Mouse (Mus musculus): Measurements from ENCODE around the gene Zfp771. TPM values are rescaled to one million over a fixed set of nuclear protein-coding genes. Genes with fewer than 3 reads are reported as not detected.

The Zfp771 gene
- polyA plus RNA-seq, 1 experiment, result 85.4 TPM

- peak overlapping the region; percentile 86 for H3K4me3 ChIP-seq (replicated peaks)
- H3K9me3 ChIP-seq, result peaks cover 5% of the 10 kb centered on the region; the same call in 1 of the 2 replicates
- H3K27me3 ChIP-seq (replicated peaks), result no peaks in the 10 kb centered on the region
- peaks cover 44% of the 10 kb centered on the region for H3K36me3 ChIP-seq (replicated peaks; ENCODE audit: low read length)
- TF ChIP-seq FLI1 (IDR thresholded peaks at IDR 0.05; ENCODE audit: low read length) (no peak), GATA1 (IDR thresholded peaks at IDR 0.05; ENCODE audit: borderline replicate concordance, low read length) (no peak)
- H3K4me1 ChIP-seq, result peaks cover 94% of the 10 kb centered on the region
These were observed 26.6 kb upstream of the Zfp771 start for GRCm38 (mm10) chr7:127217475-127217874.

GRCm38 (mm10) chr7:127217901-127218642 lies 26.0 kb upstream of the Zfp771 start:
- peak overlapping the region; percentile 86 for H3K4me3 ChIP-seq (replicated peaks)
- H3K36me3 ChIP-seq (replicated peaks; ENCODE audit: low read length), result peaks cover 38% of the 10 kb centered on the region
- peaks cover 5% of the 10 kb centered on the region; the same call in 1 of the 2 replicates for H3K9me3 ChIP-seq
- TF ChIP-seq GATA1 (IDR thresholded peaks at IDR 0.05; ENCODE audit: borderline replicate concordance, low read length) (no peak), FLI1 (IDR thresholded peaks at IDR 0.05; ENCODE audit: low read length) (no peak)
- no peaks in the 10 kb centered on the region for H3K27me3 ChIP-seq (replicated peaks)
- peaks cover 94% of the 10 kb centered on the region for H3K4me1 ChIP-seq

GRCm38 (mm10) chr7:127218670-127219069 lies 25.4 kb upstream of the Zfp771 start:
- no peaks in the 10 kb centered on the region for H3K27me3 ChIP-seq (replicated peaks)
- H3K36me3 ChIP-seq (replicated peaks; ENCODE audit: low read length), result peaks cover 33% of the 10 kb centered on the region
- peaks cover 94% of the 10 kb centered on the region for H3K4me1 ChIP-seq
- peak overlapping the region; percentile 86 for H3K4me3 ChIP-seq (replicated peaks)
- TF ChIP-seq FLI1 (IDR thresholded peaks at IDR 0.05; ENCODE audit: low read length), result no peak
- TF ChIP-seq GATA1 (IDR thresholded peaks at IDR 0.05; ENCODE audit: borderline replicate concordance, low read length), result no peak; the same call in 2 of the 3 replicates
- peaks cover 5% of the 10 kb centered on the region; the same call in 1 of the 2 replicates for H3K9me3 ChIP-seq

- peaks cover 93% of the 10 kb centered on the region for H3K4me1 ChIP-seq
- TF ChIP-seq GATA1 (IDR thresholded peaks at IDR 0.05; ENCODE audit: borderline replicate concordance, low read length), result no peak
- no peak for TF ChIP-seq FLI1 (IDR thresholded peaks at IDR 0.05; ENCODE audit: low read length)
- peaks cover 16% of the 10 kb centered on the region for H3K36me3 ChIP-seq (replicated peaks; ENCODE audit: low read length)
- peaks cover 5% of the 10 kb centered on the region; the same call in 1 of the 2 replicates for H3K9me3 ChIP-seq
- H3K27me3 ChIP-seq (replicated peaks), result no peaks in the 10 kb centered on the region
- H3K4me3 ChIP-seq (replicated peaks), result no peak overlapping the region
These were observed 23.6 kb upstream of the Zfp771 start for GRCm38 (mm10) chr7:127220440-127220839.

GRCm38 (mm10) chr7:127223106-127223505 lies 21.0 kb upstream of the Zfp771 start:
- Histone ChIP-seq H3K9me3 (peaks cover 5% of the 10 kb centered on the region; the same call in 1 of the 2 replicates), H3K4me1 (peaks cover 93% of the 10 kb centered on the region), H3K27me3 (replicated peaks) (no peaks in the 10 kb centered on the region), H3K36me3 (replicated peaks; ENCODE audit: low read length) (peaks cover 5% of the 10 kb centered on the region), H3K4me3 (replicated peaks) (no peak overlapping the region)
- TF ChIP-seq FLI1 (IDR thresholded peaks at IDR 0.05; ENCODE audit: low read length) (no peak), GATA1 (IDR thresholded peaks at IDR 0.05; ENCODE audit: borderline replicate concordance, low read length) (no peak)

GRCm38 (mm10) chr7:127223515-127224478 lies 20.3 kb upstream of the Zfp771 start:
- no peak for TF ChIP-seq GATA1 (IDR thresholded peaks at IDR 0.05; ENCODE audit: borderline replicate concordance, low read length)
- no peak for TF ChIP-seq FLI1 (IDR thresholded peaks at IDR 0.05; ENCODE audit: low read length)
- H3K9me3 ChIP-seq, result peaks cover 5% of the 10 kb centered on the region; the same call in 1 of the 2 replicates
- no peaks in the 10 kb centered on the region for H3K27me3 ChIP-seq (replicated peaks)
- H3K4me3 ChIP-seq (replicated peaks), result no peak overlapping the region
- H3K4me1 ChIP-seq, result peaks cover 90% of the 10 kb centered on the region
- H3K36me3 ChIP-seq (replicated peaks; ENCODE audit: low read length), result peaks cover 5% of the 10 kb centered on the region

- peaks cover 91% of the 10 kb centered on the region for H3K4me1 ChIP-seq
- peaks cover 10% of the 10 kb centered on the region for H3K36me3 ChIP-seq (replicated peaks; ENCODE audit: low read length)
- peaks cover 5% of the 10 kb centered on the region; the same call in 1 of the 2 replicates for H3K9me3 ChIP-seq
These were observed 19.5 kb upstream of the Zfp771 start for GRCm38 (mm10) chr7:127224616-127225015.

GRCm38 (mm10) chr7:127225147-127225995 lies 18.7 kb upstream of the Zfp771 start:
- Histone ChIP-seq H3K4me1 (peaks cover 92% of the 10 kb centered on the region), H3K4me3 (replicated peaks) (peak overlapping the region; percentile 48), H3K27me3 (replicated peaks) (no peaks in the 10 kb centered on the region), H3K9me3 (peaks cover 5% of the 10 kb centered on the region; the same call in 1 of the 2 replicates), H3K36me3 (replicated peaks; ENCODE audit: low read length) (peaks cover 18% of the 10 kb centered on the region)
- TF ChIP-seq FLI1 (IDR thresholded peaks at IDR 0.05; ENCODE audit: low read length) (no peak), GATA1 (IDR thresholded peaks at IDR 0.05; ENCODE audit: borderline replicate concordance, low read length) (no peak; the same call in 2 of the 3 replicates)

More at GRCm38 (mm10) chr7:127224616-127225015, 19.5 kb upstream of the Zfp771 start:
- H3K4me3 ChIP-seq (replicated peaks), result no peak overlapping the region
- TF ChIP-seq FLI1 (IDR thresholded peaks at IDR 0.05; ENCODE audit: low read length), result no peak
- no peak for TF ChIP-seq GATA1 (IDR thresholded peaks at IDR 0.05; ENCODE audit: borderline replicate concordance, low read length)
- H3K27me3 ChIP-seq (replicated peaks), result no peaks in the 10 kb centered on the region

All from megakaryocyte, embryonic 14.5 days (primary cell).